Mouse (Mus musculus) brown adipose tissue, adult 24 weeks (tissue): ENCODE measurements around the gene Ctnnbip1. TPM values are rescaled to one million over a fixed set of nuclear protein-coding genes. Genes with fewer than 3 reads are reported as not detected.
"Not testable (repeated sequence)": the region's sequence is repeated elsewhere in the genome, so short reads cannot be mapped to it uniquely, and the experiment has no call there.

ENCODE experiments used
- H3K27ac ChIP-seq: fragments of 200-500 bp; replicated peaks from 2 replicates; pipeline ENCODE4 v1.5.1; 2012; ENCODE audit warnings: low read depth, mild to moderate bottlenecking, low read length
- H3K4me1 ChIP-seq: fragments of 200-500 bp; 2 replicates; pipeline ENCODE4 v1.6.1; 2012; ENCODE audit warnings: low read length, mixed read lengths; ENCODE audit not compliant: control insufficient read depth, insufficient read depth, insufficient read length
- H3K4me3 ChIP-seq: fragments of 200-500 bp; 2 replicates; pipeline ENCODE4 v1.5.1; 2012; ENCODE audit warnings: low read depth, mild to moderate bottlenecking, low read length, moderate library complexity; ENCODE audit not compliant: insufficient read depth
- polyA plus RNA-seq: library from polyadenylated mRNA; stranded (reverse); fragments of >200 nt; gene quantifications from 2 replicates; pipeline ENCODE4 v1.2.4, GENCODE M21; 2012; ENCODE audit not compliant: missing spikeins, insufficient read depth, insufficient read length

Ctnnbip1 gene
- polyA plus RNA-seq, 1 experiment: 13.6 TPM

GRCm38 (mm10) chr4:149604518-149604917 is 86.5 kb downstream of the Ctnnbip1 start:
- Histone ChIP-seq H3K27ac (no peak overlapping the region), H3K4me1 (peaks cover 7% of the 10 kb centered on the region; the same call in 1 of the 2 replicates), H3K4me3 (no peak overlapping the region)

- H3K4me1 ChIP-seq: peaks cover 7% of the 10 kb centered on the region; the same call in 1 of the 2 replicates
- no peak overlapping the region for H3K27ac ChIP-seq
- no peak overlapping the region for H3K4me3 ChIP-seq
Measured at GRCm38 (mm10) chr4:149606056-149606455, 88.0 kb downstream of the Ctnnbip1 start.

- no peak overlapping the region for H3K27ac ChIP-seq
- peaks cover 7% of the 10 kb centered on the region; the same call in 1 of the 2 replicates for H3K4me1 ChIP-seq
- no peak overlapping the region for H3K4me3 ChIP-seq
Measured at GRCm38 (mm10) chr4:149606766-149607358, 88.8 kb downstream of the Ctnnbip1 start.

DNA sequence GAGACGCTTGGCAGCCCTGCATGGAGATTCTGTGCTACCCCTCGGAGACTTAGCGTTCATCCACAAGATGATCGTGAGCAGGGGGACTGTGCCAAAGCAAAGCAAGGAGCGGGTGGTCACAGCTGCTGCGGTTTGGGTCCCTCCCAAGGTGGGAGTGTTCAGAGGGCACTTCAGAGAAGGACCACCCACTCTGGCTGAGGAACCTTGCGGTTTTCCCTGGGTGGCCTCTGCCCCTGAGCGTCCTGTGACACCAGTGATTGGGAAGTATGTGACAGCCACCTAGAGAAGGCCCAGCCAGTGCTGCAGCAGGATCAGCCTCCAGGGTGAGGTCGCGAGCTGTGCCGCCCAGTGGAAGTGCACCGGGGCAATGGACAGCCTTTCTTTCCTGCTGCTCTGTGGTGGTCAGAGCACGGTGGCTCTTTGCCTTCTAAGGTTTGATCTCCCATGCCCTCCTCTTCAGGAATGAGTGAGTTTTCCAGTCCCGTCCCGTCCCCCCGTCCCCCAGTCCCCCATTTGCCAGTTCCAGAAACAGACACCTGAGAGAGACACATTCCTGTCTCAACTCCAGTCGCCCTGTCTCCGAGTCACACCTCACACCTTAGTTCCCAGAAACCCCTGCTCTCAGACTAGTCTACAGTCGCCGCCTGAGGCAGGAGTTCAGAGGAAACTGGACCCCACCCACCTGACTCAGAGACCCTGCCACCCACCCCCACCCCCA is 89.7 kb downstream of the Ctnnbip1 start:
- Histone ChIP-seq H3K4me3 (no peak overlapping the region), H3K27ac (no peak overlapping the region)

GRCm38 (mm10) chr4:149608309-149608638 is 90.2 kb downstream of the Ctnnbip1 start:
- Histone ChIP-seq H3K4me1 (peaks cover 4% of the 10 kb centered on the region; the same call in 1 of the 2 replicates), H3K4me3 (no peak overlapping the region), H3K27ac (no peak overlapping the region)

More for the DNA sequence above, 89.7 kb downstream of the Ctnnbip1 start:
- peaks cover 4% of the 10 kb centered on the region; the same call in 1 of the 2 replicates for H3K4me1 ChIP-seq

- Histone ChIP-seq H3K4me3 (no peak overlapping the region), H3K27ac (no peak overlapping the region), H3K4me1 (peaks cover 4% of the 10 kb centered on the region; the same call in 1 of the 2 replicates)
Measured at GRCm38 (mm10) chr4:149609256-149610025, 91.4 kb downstream of the Ctnnbip1 start.

GRCm38 (mm10) chr4:149611376-149612044 is 93.5 kb downstream of the Ctnnbip1 start:
- Histone ChIP-seq H3K27ac (no peak overlapping the region), H3K4me1 (peaks cover 4% of the 10 kb centered on the region; the same call in 1 of the 2 replicates), H3K4me3 (no peak overlapping the region)

DNA sequence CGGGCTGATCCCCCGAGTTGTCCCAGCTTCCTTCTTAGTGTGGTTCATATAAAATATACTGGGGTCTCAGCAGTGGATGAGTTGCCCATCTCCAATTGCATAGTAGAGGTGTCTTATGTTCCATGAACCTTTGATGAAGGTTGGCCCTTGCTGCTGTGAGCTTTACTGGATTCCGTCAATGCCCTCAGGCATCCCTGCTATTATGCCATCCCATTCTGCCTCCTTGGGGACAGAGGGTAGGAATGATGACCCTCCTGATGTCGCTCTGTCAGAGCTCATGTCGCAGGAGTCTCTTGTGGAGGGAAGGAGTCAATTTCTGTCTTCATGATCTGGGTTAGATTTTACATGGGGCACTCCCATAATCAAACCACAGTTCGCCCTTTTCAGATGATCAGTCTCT is 95.5 kb downstream of the Ctnnbip1 start:
- not testable (repeated sequence) for H3K4me3 ChIP-seq, H3K27ac ChIP-seq, H3K4me1 ChIP-seq

- Histone ChIP-seq H3K4me1 (no peaks in the 10 kb centered on the region), H3K27ac (no peak overlapping the region), H3K4me3 (no peak overlapping the region)
Measured at GRCm38 (mm10) chr4:149614869-149615268, 96.8 kb downstream of the Ctnnbip1 start.

Other genes starting within 250 kb of the Ctnnbip1 start
- 59.4 and 63.5 TPM in 2 replicates for gene Kif1b, start 210.5 kb upstream of the Ctnnbip1 start, polyA plus RNA-seq
- gene Ube4b, start 91.5 kb upstream of the Ctnnbip1 start, polyA plus RNA-seq: 28.4 and 29.3 TPM in 2 replicates
- 19.5 and 31.5 TPM in 2 replicates for gene Rbp7, start 63.3 kb upstream of the Ctnnbip1 start, polyA plus RNA-seq
- gene Tmem274, start 40.9 kb upstream of the Ctnnbip1 start, polyA plus RNA-seq: not detected in 2 replicates
- 17.7 and 20.2 TPM in 2 replicates for gene Nmnat1, start 33.0 kb upstream of the Ctnnbip1 start, polyA plus RNA-seq
- gene Lzic, start 33.0 kb upstream of the Ctnnbip1 start, polyA plus RNA-seq: 40.2 and 40.9 TPM in 2 replicates
- gene Clstn1, start 68.2 kb downstream of the Ctnnbip1 start, polyA plus RNA-seq: 15.4 and 16.9 TPM in 2 replicates
- 0.96 and 1.6 TPM in 2 replicates for gene Pik3cd, start 184.3 kb downstream of the Ctnnbip1 start, polyA plus RNA-seq
- gene Tmem201, start 219.8 kb downstream of the Ctnnbip1 start, polyA plus RNA-seq: 9.2 and 9.6 TPM in 2 replicates